ENCODE assay signal across 18 mouse cellular contexts in the genomic region with DNA sequence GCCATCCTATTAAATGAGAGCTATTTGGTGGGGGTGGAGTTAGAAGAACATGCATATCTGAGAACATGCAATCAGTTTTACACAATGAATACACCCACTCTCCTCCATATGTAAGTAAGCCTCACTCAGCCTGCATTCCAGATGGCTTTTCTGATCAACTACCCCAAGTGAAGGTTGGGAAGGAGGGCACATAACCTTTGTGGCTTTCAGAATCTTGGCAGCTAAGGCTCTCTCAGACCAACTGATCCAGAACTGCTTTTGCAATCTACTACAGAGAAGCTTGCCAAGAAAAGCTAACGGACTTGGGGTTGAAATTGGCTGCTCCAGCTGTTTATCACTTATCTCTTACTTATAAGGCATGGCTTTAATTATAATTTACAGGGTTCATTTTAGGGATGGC.
"Had no signal": no experiment of that assay in that cellular context is flagged by ENCODE, and none has a peak within 500 bp of the region (broad histone marks: within the 10 kb centered on the region; RNA-seq: fewer than 3 reads in every experiment).

No protein-coding gene starts in this region.

- DNase-seq: kidney, adult 11 months; kidney, postnatal 4 days; left cerebral cortex, postnatal 4 days; liver, embryonic 13.5 days; lung, embryonic 14.5 days; right cerebral cortex, adult 18-20 months; right cerebral cortex, postnatal 14 days; right cerebral cortex, postnatal 4 days; thymus, adult 2 months; thymus, postnatal 14 days had no signal

- H3K4me2 ChIP-seq: limb, embryonic 12.5 days; limb, embryonic 15.5 days; liver, embryonic 13.5 days; lung, embryonic 14.5 days; midbrain, embryonic 12.5 days; midbrain, embryonic 15.5 days; neural tube, embryonic 12.5 days; neural tube, embryonic 15.5 days had no signal

- H3K9ac ChIP-seq: limb, embryonic 12.5 days; limb, embryonic 15.5 days; liver, embryonic 13.5 days; lung, embryonic 14.5 days; midbrain, embryonic 12.5 days; midbrain, embryonic 15.5 days; neural tube, embryonic 12.5 days; neural tube, embryonic 15.5 days had no signal

- H3K27me3 ChIP-seq: limb, embryonic 12.5 days; limb, embryonic 15.5 days; liver, embryonic 13.5 days; midbrain, embryonic 12.5 days; midbrain, embryonic 15.5 days; neural tube, embryonic 12.5 days; neural tube, embryonic 15.5 days had no signal

- H3K4me3 ChIP-seq: limb, embryonic 12.5 days; limb, embryonic 15.5 days; liver, embryonic 13.5 days; midbrain, embryonic 12.5 days; midbrain, embryonic 15.5 days; neural tube, embryonic 12.5 days; neural tube, embryonic 15.5 days had no signal

- H3K9me3 ChIP-seq: limb, embryonic 12.5 days; limb, embryonic 15.5 days; liver, embryonic 13.5 days; midbrain, embryonic 12.5 days; midbrain, embryonic 15.5 days; neural tube, embryonic 12.5 days; neural tube, embryonic 15.5 days had no signal

- H3K4me1 ChIP-seq: limb, embryonic 12.5 days; limb, embryonic 15.5 days; liver, embryonic 13.5 days; midbrain, embryonic 12.5 days; midbrain, embryonic 15.5 days; neural tube, embryonic 12.5 days; neural tube, embryonic 15.5 days had no signal

- ATAC-seq: midbrain, embryonic 15.5 days had no signal

- H3K36me3 ChIP-seq: limb, embryonic 15.5 days; liver, embryonic 13.5 days; midbrain, embryonic 12.5 days; neural tube, embryonic 15.5 days had no signal

- H3K27ac ChIP-seq: kidney, postnatal 0 days; limb, embryonic 12.5 days; limb, embryonic 15.5 days; liver, embryonic 13.5 days; midbrain, embryonic 12.5 days; midbrain, embryonic 15.5 days; neural tube, embryonic 12.5 days; neural tube, embryonic 15.5 days; stomach, postnatal 0 days had no signal
